Mouse (Mus musculus): ENCODE data around the gene Atl2. TPM values are rescaled to one million over a fixed set of nuclear protein-coding genes. Genes with fewer than 3 reads are reported as not detected.

The Atl2 gene
- total and polyA plus RNA-seq, 3 experiments, result 18.0 to 43.3 (median 37.1) TPM

GRCm38 (mm10) chr17:79916996-79917395, 21.1 kb upstream of the Atl2 start:
- H3K27ac ChIP-seq (ENCODE audit: insufficient read depth, low read depth), result no peak overlapping the region
- H3K9ac ChIP-seq (ENCODE audit: insufficient read depth, low read depth), result no peak overlapping the region
- H3K79me2 ChIP-seq (replicated peaks; ENCODE audit: control insufficient read depth, extremely low read depth, insufficient read depth, poor library complexity, severe bottlenecking), result no peaks in the 10 kb centered on the region
- no peak for DNase-seq (ENCODE audit: extremely low read depth)
- no peak for TF ChIP-seq MAZ (IDR thresholded peaks at IDR 0.05; ENCODE audit: low read depth, low read length)
- TF ChIP-seq E2F4 (IDR thresholded peaks at IDR 0.05; ENCODE audit: insufficient replicate concordance, low read depth, low read length), result no peak
- TF ChIP-seq POLR2AphosphoS2 (IDR thresholded peaks at IDR 0.05; ENCODE audit: low read depth, low read length), result no peak
- TF ChIP-seq NELFE (IDR thresholded peaks at IDR 0.05; ENCODE audit: low read depth, low read length), result no peak
- no peak for TF ChIP-seq GABPA (IDR thresholded peaks at IDR 0.05; ENCODE audit: insufficient replicate concordance, low read depth, low read length)
- TF ChIP-seq MXI1 (IDR thresholded peaks at IDR 0.05; ENCODE audit: low read depth, low read length), result no peak
- no peak for TF ChIP-seq ZKSCAN1 (IDR thresholded peaks at IDR 0.05; ENCODE audit: borderline replicate concordance, low read depth, low read length)
- no peak for TF ChIP-seq SMC3 (IDR thresholded peaks at IDR 0.05; ENCODE audit: low read depth, low read length)
- TF ChIP-seq NRF1 (IDR thresholded peaks at IDR 0.05; ENCODE audit: low read depth, low read length), result no peak
- TF ChIP-seq ZMIZ1 (IDR thresholded peaks at IDR 0.05; ENCODE audit: low read depth, low read length), result no peak
- TF ChIP-seq TCF12 (IDR thresholded peaks at IDR 0.05; ENCODE audit: low read depth, low read length), result no peak
- no peak for TF ChIP-seq EP300 (IDR thresholded peaks at IDR 0.05; ENCODE audit: low read length)
- TF ChIP-seq JUND (conservative IDR thresholded peaks at IDR 0.05; ENCODE audit: low read depth, low read length), result no peak
- TF ChIP-seq MYC (IDR thresholded peaks at IDR 0.05; ENCODE audit: low read depth, low read length), result no peak
- no peak for TF ChIP-seq CHD2 (IDR thresholded peaks at IDR 0.05; ENCODE audit: low read length)
- H3K4me2 ChIP-seq (ENCODE audit: insufficient read depth, low read depth, poor library complexity, severe bottlenecking), result peak overlapping the region; percentile 24; the same call in 1 of the 2 replicates
- H3K4me1 ChIP-seq (ENCODE audit: control insufficient read depth in 1 of 2, insufficient read depth in 2 of 2), result peaks cover 17 to 28% of the 10 kb centered on the region in 2 experiments
- H3K4me3 ChIP-seq (replicated peaks in 1 of 3; ENCODE audit: low read depth in 2 of 3, low read length in 2 of 3, poor library complexity in 1 of 3), result no peak overlapping the region
- in situ Hi-C loops (cut with MboI; ENCODE audit: low pct_ligation_motif_present, low pct_unique_long_range_greater_than_20kb, low sequenced_read_pairs) (no loop called here), dilution Hi-C loops (cut with MboI; ENCODE audit: extremely low pct_ligation_motif_present, extremely low pct_unique_long_range_greater_than_20kb, low sequenced_read_pairs) (no loop called here)
- peaks cover 1% of the 10 kb centered on the region for H3K27me3 ChIP-seq (replicated peaks)
- no peaks in the 10 kb centered on the region for H3K9me3 ChIP-seq (replicated peaks; ENCODE audit: low read length)
- H3K36me3 ChIP-seq (replicated peaks in 1 of 2; ENCODE audit: control insufficient read depth in 1 of 2, insufficient read depth in 1 of 2, low read length in 1 of 2), result no peaks in the 10 kb centered on the region

GRCm38 (mm10) chr17:79912174-79912573, 16.3 kb upstream of the Atl2 start:
- Histone ChIP-seq H3K27ac (ENCODE audit: insufficient read depth, low read depth) (no peak overlapping the region), H3K36me3 (replicated peaks in 1 of 2; ENCODE audit: control insufficient read depth in 1 of 2, insufficient read depth in 1 of 2, low read length in 1 of 2) (no peaks in the 10 kb centered on the region), H3K4me3 (replicated peaks in 1 of 3; ENCODE audit: low read depth in 2 of 3, low read length in 2 of 3, poor library complexity in 1 of 3) (no peak overlapping the region), H3K9me3 (replicated peaks; ENCODE audit: low read length) (no peaks in the 10 kb centered on the region), H3K27me3 (replicated peaks) (peaks cover 1% of the 10 kb centered on the region), H3K4me2 (ENCODE audit: insufficient read depth, low read depth, poor library complexity, severe bottlenecking) (no peak overlapping the region), H3K79me2 (replicated peaks; ENCODE audit: control insufficient read depth, extremely low read depth, insufficient read depth, poor library complexity, severe bottlenecking) (no peaks in the 10 kb centered on the region), H3K4me1 (ENCODE audit: control insufficient read depth in 1 of 2, insufficient read depth in 2 of 2) (peaks cover 3 to 6% of the 10 kb centered on the region in 2 experiments; a peak in 3 of 4 replicates), H3K9ac (ENCODE audit: insufficient read depth, low read depth) (no peak overlapping the region)
- in situ Hi-C loops (cut with MboI; ENCODE audit: low pct_ligation_motif_present, low pct_unique_long_range_greater_than_20kb, low sequenced_read_pairs) (no loop called here), dilution Hi-C loops (cut with MboI; ENCODE audit: extremely low pct_ligation_motif_present, extremely low pct_unique_long_range_greater_than_20kb, low sequenced_read_pairs) (no loop called here)
- TF ChIP-seq CHD2 (IDR thresholded peaks at IDR 0.05; ENCODE audit: low read length), result no peak
- TF ChIP-seq ZMIZ1 (IDR thresholded peaks at IDR 0.05; ENCODE audit: low read depth, low read length), result no peak
- no peak for TF ChIP-seq CTCF (conservative IDR thresholded peaks at IDR 0.05 in 1 of 2, IDR thresholded peaks at IDR 0.05 in 1 of 2; ENCODE audit: low read depth in 2 of 2, low read length in 2 of 2)
- no peak for TF ChIP-seq JUN (IDR thresholded peaks at IDR 0.05; ENCODE audit: insufficient read depth, low read depth, low read length)
- DNase-seq (ENCODE audit: extremely low read depth), result no peak

Data from CH12.LX (cell line).